Mouse (Mus musculus) heart, postnatal 0 days (tissue): ENCODE measurements at regions not wholly inside any gene's neighbourhood (a gene's known extent, or its start where the extent isn't known, plus 50 kb on each side); places are given as distances from the start of the nearest gene placed in this dataset.

Experiments
- ATAC-seq: fragments of 200-750 bp; cut with Nextera tagmentation; 2 replicates; pipeline ENCODE4 v1.8.0; 2017; ENCODE audit warnings: low read depth, moderate number of reproducible peaks, moderate library complexity; ENCODE audit not compliant: insufficient read depth
- DNase-seq: peaks from one replicate; pipeline ENCODE4 v3.0.0-alpha.2; 2016; ENCODE audit warnings: low spot score
- H3K27ac ChIP-seq: fragments of 300-500 bp; sonication (generic); 2 replicates; pipeline ENCODE4 v1.5.1; 2014; ENCODE audit warnings: low read depth, mild to moderate bottlenecking
- H3K27me3 ChIP-seq: fragments of 300-500 bp; sonication (generic); 2 replicates; pipeline ENCODE4 v1.6.1; 2014; ENCODE audit warnings: low read length, mixed read lengths; ENCODE audit not compliant: control insufficient read depth, insufficient read depth
- H3K36me3 ChIP-seq: fragments of 300-500 bp; sonication (generic); replicated peaks from 2 replicates; pipeline ENCODE4 v1.6.1; 2014; ENCODE audit warnings: low read length, mixed read lengths; ENCODE audit not compliant: control insufficient read depth, insufficient read depth
- H3K4me1 ChIP-seq: fragments of 300-500 bp; sonication (generic); 2 replicates; pipeline ENCODE4 v1.6.1; 2014; ENCODE audit warnings: antibody characterized with exemption; ENCODE audit not compliant: control insufficient read depth, insufficient read depth
- H3K4me2 ChIP-seq: fragments of 300-500 bp; sonication (generic); 2 replicates; pipeline ENCODE4 v1.6.1; 2014; ENCODE audit warnings: low read depth, mild to moderate bottlenecking, low read length, moderate library complexity
- H3K4me3 ChIP-seq: fragments of 300-500 bp; sonication (generic); 2 replicates; pipeline ENCODE4 v1.5.1; 2014; ENCODE audit warnings: low read depth, low read length
- H3K9ac ChIP-seq: fragments of 300-500 bp; sonication (generic); replicated peaks from 2 replicates; pipeline ENCODE4 v1.6.1; 2014; ENCODE audit warnings: low read depth, low read length, mixed read lengths
- H3K9me3 ChIP-seq: fragments of 300-500 bp; sonication (generic); replicated peaks from 2 replicates; pipeline ENCODE4 v1.6.1; 2016; ENCODE audit warnings: low read length; ENCODE audit not compliant: control insufficient read depth
- CTCF ChIP-seq: IDR thresholded peaks from 2 replicates; pipeline ENCODE4 v1.5.1; 2016; ENCODE audit warnings: antibody characterized with exemption, control low read depth, low read depth
- EP300 ChIP-seq: IDR thresholded peaks from 2 replicates; pipeline ENCODE4 v1.6.1; 2016; ENCODE audit warnings: antibody characterized with exemption, low read depth
- WGBS: fragments of 180-500 bp; shearing (Covaris S2); extraction: QIAGEN DNeasy Blood & Tissue Kit; methylation state at CpG from one replicate; pipeline ENCODE4 v1.1.7; 2014; 5-methylcytosine and 5-hydroxymethylcytosine counted together

DNA sequence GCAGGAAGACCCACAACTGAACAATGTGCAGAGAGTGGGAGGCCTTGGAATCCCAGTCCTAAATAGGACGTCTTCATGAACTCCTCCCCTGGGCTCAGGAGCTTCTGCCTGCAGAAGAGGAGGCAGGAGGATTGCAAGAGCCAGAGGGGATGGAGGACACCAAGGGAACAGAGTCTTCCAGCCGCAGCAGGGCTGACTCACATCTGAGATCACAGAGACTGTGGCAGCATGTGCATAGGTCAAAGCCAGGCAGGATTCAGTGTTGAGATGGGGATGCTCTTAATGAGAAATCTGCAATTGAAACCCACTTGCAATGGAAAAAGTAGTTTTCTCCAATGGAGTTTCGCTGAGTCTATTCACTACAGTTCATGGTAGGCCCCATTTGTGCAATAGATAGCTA, 175.9 kb downstream of the Kcnrg start:
- Histone ChIP-seq H3K27me3 (no peaks in the 10 kb centered on the region), H3K9me3 (no peaks in the 10 kb centered on the region), H3K4me2 (no peak overlapping the region), H3K4me1 (no peaks in the 10 kb centered on the region), H3K9ac (no peak overlapping the region), H3K27ac (no peak overlapping the region), H3K36me3 (no peaks in the 10 kb centered on the region), H3K4me3 (no peak overlapping the region)
- DNase-seq (no peak), ATAC-seq (no peak)
- WGBS = 80% methylated on average over 3 of the region's 3 CpGs
- TF ChIP-seq CTCF (no peak), EP300 (no peak)

- H3K4me2 ChIP-seq = no peak overlapping the region
- H3K27ac ChIP-seq = no peak overlapping the region
- H3K9ac ChIP-seq = no peak overlapping the region
- H3K36me3 ChIP-seq = no peaks in the 10 kb centered on the region
- no peaks in the 10 kb centered on the region for H3K9me3 ChIP-seq
- no peaks in the 10 kb centered on the region for H3K4me1 ChIP-seq
- no peak for TF ChIP-seq EP300
- TF ChIP-seq CTCF = no peak; the same call in 1 of the 2 replicates
- no peaks in the 10 kb centered on the region for H3K27me3 ChIP-seq
- ATAC-seq (no peak), DNase-seq (no peak)
- WGBS = 90% methylated on average over 4 of the region's 4 CpGs
- no peak overlapping the region for H3K4me3 ChIP-seq
These were observed 177.4 kb downstream of the Kcnrg start for GRCm38 (mm10) chr14:61784609-61785008.

DNA sequence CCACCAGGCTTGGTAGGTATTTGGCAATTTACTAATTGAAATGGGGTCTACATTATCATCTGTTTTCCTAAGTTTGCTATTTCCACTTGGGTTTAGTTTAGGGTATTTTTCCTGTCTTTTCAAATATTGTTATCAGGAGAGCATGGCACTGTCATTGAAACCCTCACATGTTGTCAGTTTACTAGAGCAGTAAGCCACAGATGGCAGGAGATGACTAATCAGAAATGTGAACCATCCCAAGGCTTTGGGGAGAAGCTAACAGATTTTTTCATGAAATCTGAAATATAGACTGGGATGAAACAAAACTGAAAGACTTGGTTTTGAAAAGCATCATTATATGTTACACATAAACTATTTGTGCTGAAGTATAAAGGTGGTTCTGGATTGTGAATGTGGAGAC, 178.8 kb downstream of the Kcnrg start:
- no peak for TF ChIP-seq EP300
- H3K4me2 ChIP-seq = no peak overlapping the region
- no peak for DNase-seq
- H3K36me3 ChIP-seq = no peaks in the 10 kb centered on the region
- no peaks in the 10 kb centered on the region for H3K9me3 ChIP-seq
- no peak overlapping the region for H3K9ac ChIP-seq
- no peak overlapping the region for H3K27ac ChIP-seq
- no peaks in the 10 kb centered on the region for H3K27me3 ChIP-seq
- no peak overlapping the region for H3K4me3 ChIP-seq
- no peak for ATAC-seq
- no peaks in the 10 kb centered on the region for H3K4me1 ChIP-seq

DNA sequence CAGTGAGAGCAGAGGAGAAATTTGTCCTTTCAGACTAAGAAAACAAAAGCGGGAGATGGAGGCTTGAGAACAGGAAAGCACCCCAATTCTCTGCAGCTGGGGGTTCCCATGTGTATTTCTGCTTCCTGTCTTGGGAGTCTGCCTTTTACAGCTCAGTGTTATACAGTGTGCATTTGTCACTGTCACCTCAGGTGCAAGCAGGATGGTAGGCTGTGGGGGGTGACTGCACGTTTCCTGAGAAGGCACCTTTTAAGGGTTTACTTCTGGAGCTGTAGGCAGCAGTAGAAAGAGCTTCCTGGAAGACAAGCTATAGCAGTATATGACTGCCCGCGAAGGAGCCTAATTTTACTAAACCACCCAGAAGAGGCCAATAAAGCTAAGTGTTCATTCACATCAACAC, 180.5 kb downstream of the Kcnrg start:
- TF ChIP-seq EP300 (no peak), CTCF (no peak)
- no peaks in the 10 kb centered on the region for H3K27me3 ChIP-seq
- no peak for ATAC-seq
- H3K9ac ChIP-seq = no peak overlapping the region
- no peak overlapping the region for H3K27ac ChIP-seq
- WGBS = 69% methylated on average over 4 of the region's 4 CpGs
- no peak overlapping the region for H3K4me3 ChIP-seq
- no peaks in the 10 kb centered on the region for H3K9me3 ChIP-seq
- no peak for DNase-seq
- no peak overlapping the region for H3K4me2 ChIP-seq
- no peaks in the 10 kb centered on the region for H3K36me3 ChIP-seq
- H3K4me1 ChIP-seq = no peaks in the 10 kb centered on the region

- no peak for TF ChIP-seq EP300
- no peak for TF ChIP-seq CTCF
These were observed 181.9 kb downstream of the Kcnrg start for GRCm38 (mm10) chr14:61788998-61789790.

GRCm38 (mm10) chr14:61795976-61796645, 188.9 kb downstream of the Kcnrg start:
- H3K4me1 ChIP-seq = no peaks in the 10 kb centered on the region
- no peak overlapping the region for H3K4me2 ChIP-seq
- DNase-seq = no peak
- no peak for ATAC-seq
- H3K9ac ChIP-seq = no peak overlapping the region
- no peaks in the 10 kb centered on the region for H3K36me3 ChIP-seq
- TF ChIP-seq CTCF (no peak), EP300 (no peak)
- H3K27me3 ChIP-seq = no peaks in the 10 kb centered on the region
- no peak overlapping the region for H3K4me3 ChIP-seq
- no peaks in the 10 kb centered on the region for H3K9me3 ChIP-seq
- WGBS = 81% methylated on average over 7 of the region's 7 CpGs
- H3K27ac ChIP-seq = no peak overlapping the region

More at GRCm38 (mm10) chr14:61788998-61789790, 181.9 kb downstream of the Kcnrg start:
- Histone ChIP-seq H3K4me2 (no peak overlapping the region), H3K9me3 (no peaks in the 10 kb centered on the region), H3K4me1 (no peaks in the 10 kb centered on the region), H3K4me3 (no peak overlapping the region), H3K27me3 (no peaks in the 10 kb centered on the region), H3K9ac (no peak overlapping the region), H3K36me3 (no peaks in the 10 kb centered on the region), H3K27ac (no peak overlapping the region)
- no peak for ATAC-seq
- WGBS = 74% methylated on average over 20 of the region's 20 CpGs
- DNase-seq = no peak
